Mouse (Mus musculus) MN1 (cell line): ENCODE results near the gene Mrps26.
"Not testable (repeated sequence)": the region's sequence is repeated elsewhere in the genome, so short reads cannot be mapped to it uniquely, and the experiment has no call there.

Source experiments
- DNase-seq: peaks from one replicate; pipeline ENCODE4 v3.0.0-alpha.2; 2016; ENCODE audit warnings: low spot score

The Mrps26 gene

DNA sequence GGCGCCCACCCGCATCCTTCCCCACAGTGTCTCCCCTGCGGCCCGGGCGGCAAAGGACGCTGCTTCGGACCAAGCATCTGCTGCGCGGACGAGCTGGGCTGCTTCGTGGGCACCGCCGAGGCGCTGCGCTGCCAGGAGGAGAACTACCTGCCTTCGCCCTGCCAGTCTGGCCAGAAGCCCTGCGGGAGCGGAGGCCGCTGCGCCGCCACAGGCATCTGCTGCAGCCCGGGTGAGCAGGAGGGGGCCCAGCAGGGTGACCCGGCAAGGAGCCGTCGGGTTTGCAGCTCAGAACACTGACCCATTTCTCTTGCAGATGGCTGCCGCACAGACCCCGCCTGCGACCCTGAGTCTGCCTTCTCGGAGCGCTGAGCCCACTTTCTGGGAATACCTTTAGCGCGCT, 13.0 kb downstream of the Mrps26 start:
- DNase-seq = not testable (repeated sequence)

DNA sequence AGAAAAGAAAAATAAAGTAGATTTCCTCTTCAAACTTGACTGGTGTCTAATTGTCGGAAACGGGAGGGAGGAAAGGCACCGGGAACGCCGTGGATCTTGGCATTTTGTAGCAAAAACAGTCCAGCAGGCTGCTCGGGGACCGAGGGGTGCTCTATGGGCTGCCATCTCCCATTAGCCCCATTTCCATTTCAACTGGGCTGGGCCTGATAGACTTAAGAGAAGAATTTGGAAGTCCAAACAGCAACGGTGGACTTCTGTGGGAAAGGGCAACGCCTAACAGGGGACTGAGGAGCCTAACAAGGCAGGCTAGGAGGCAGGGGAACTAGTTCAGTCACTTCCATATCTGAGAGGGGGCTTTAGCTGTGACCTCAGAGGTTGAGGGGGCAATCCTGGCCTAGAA, 13.5 kb downstream of the Mrps26 start:
- DNase-seq = no peak

DNA sequence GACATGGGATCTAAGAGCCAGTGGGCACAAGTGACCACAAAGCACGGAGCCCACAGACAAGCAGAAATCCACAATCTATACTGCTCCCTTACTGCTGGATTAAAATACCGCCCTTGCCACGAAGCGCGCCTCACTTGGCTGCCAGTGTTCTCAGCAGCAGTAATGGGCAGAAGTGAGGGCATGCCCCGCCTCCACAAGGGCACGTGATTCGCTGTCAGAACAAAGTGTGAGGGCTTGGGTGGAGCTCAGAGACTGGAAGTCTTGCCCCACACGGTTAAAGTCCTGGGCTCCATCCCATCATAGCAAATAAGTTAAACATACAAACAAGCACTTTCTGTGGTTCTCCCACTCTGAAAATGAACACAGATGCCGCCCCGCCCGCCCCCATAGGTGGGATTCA, 14.1 kb downstream of the Mrps26 start:
- no peak for DNase-seq

DNA sequence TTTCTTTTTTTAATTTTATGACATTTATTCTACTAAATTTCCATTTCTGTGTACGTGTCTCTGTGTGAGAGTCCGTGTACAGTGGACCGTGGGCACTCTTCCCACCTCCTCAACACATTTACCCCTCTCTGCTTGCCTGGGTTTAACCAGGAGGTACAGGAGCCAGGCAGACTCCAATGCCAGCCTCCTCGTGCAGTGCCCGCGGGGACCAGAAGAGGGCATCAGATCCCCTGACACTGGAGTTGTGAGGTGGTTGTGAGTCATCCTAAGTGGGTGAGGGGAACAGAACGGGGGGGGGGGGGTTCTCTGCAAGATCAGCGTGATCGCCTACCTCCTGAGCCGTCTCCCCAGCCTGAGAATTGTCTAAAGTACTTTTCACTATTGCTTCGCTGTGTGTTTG, 14.6 kb downstream of the Mrps26 start:
- no peak for DNase-seq

DNA sequence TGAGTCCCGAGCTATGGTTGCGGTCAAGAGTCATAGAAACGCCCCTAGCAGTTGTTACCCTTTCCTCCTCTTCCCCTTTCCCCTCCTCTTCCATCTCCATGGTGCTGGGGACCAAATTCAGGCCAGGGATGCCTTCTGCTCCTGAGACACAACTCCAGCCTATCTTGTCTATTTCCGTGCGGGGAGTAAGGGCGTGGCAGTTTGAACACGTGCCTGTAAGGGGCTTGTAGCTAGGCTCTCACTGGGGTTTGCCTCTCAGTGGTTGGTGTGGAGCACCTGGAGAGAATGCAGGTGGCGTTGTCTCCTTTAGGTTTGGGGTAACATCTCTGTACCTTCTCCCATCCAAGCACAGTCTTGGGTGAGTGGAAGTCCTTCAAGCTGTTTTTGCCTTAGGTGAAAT, 16.2 kb downstream of the Mrps26 start:
- no peak for DNase-seq

DNA sequence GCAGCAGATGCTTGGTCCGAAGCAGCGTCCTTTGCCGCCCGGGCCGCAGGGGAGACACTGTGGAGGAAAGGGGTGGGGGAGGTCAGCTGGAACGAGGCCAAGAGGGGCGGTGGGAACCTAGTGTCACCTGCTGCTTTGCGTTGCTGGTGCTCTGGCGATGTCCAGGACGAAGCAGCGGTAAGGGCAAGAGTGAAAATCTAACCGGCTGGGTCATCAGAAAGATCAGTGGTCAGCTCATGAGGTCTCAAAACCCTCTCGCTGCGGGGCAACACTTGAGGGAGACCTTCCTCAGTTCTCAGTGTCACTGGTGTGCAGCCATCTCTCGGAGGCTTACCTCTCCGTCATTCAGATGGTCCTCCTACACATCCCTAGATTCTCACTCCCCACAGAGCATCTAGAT, 17.7 kb downstream of the Mrps26 start:
- DNase-seq = no peak

DNA sequence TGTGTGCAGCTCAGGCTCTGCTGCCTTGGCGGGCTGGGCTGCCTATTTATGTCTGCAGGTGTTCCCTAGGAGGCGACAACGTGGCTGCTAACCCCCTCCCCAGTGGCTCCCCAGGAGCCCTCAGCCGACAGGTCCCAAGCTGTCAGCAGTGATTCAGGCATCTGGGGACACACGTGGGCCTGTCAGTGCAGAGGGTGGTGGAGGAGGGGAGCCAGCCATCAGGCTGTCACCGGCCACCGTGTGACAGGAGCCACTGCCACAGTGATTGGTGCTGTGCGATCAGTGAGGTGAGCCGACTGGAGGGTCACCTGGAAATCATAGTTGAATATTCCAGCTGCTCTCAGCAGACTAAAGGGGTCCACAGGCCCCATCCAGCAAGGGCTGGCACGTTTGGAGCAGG, 19.0 kb downstream of the Mrps26 start, which contains the start of gene Avp:
Gene Avp (minus strand): TSS at position 3 of the 400 bp plus-strand sequence.
- DNase-seq = no peak

DNA sequence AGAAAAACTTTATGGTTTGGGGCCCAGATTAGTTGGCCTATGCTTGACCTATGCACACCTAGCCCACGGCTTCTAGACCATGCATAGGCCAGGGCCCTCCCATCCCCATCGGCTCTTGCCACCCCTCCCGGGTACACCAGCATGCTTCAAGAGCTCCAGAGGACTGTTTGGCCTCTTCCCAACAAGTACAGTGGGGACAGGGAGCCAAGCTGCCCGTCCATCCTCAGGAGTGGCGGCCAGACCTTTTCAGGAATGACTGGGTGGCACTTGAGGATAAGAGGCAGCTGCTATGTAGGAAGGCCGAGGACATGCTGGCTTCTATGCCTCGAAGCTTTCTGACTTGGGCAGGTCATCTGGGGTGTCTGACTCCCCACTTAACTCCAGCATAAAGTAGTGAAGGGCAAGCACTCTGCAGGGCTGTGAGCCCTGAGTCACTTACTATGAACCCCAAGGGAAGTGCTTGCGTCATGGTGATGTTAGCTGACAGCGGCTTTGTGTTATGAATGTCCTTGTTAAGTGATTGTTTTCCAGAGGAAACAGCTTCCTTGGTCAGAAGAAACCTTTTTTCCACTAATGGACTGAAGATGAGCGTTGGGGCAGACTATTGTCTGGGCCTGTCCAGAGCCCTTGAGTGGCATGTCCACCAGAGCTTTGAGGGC, 20.5 kb downstream of the Mrps26 start:
- no peak for DNase-seq

DNA sequence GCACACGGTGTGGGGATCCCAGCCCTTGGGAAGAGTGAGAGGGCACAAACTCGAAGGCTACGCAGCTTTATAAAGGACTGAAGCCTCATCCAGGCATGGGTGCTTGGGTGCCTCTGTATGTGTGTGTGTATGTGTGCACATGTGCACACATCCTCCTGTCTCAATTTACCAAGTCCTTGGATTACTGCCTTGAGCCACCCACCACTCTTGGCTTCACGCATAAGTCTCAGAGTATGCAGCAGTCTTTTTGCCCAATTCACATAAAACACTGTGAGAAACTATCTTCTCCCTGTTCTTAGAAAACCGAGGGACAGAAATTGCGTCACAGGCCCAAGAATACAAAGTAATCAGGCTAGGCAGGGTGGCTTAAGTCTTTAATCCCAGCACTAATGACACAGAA, 22.5 kb downstream of the Mrps26 start:
- no peak for DNase-seq

DNA sequence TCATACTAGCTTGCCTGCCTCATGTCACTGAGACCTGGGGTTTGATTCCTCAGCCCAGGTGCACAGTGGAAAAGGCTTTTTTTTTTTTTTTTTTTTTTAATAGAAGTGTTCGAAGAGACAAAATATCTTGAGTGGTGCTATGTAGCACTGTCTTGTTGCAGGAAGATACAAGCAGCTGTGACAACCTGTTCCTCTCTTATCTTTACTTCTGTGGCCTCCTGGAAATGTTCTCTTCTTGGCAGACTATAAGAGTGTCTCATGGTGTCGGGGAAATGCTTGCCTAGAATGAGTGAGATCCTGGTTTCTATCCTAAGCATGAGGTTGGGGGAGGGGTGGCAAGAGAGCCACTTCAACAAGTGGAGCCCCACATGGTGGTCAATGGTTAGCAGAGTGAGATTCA, 24.8 kb downstream of the Mrps26 start:
- DNase-seq = no peak

DNA sequence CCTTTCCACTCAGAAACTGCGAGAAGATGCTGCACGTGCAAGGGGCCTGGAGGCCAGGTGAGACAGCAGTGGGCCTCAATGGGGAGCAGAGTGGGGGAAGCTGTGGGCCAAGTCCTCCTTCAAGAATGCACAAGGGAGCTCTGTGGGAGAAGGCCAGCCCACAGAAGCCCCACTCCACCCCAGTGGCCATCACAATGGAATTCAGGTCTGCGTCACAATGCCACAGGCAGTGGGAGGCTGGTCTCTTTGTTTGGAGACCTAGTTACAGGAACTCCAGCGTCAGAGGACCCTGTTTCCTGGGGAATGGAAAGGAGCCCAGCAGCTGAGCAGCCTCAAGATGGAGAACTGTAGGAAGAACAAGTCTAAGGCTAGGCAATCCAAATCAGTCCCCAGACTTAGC, 25.6 kb downstream of the Mrps26 start:
- no peak for DNase-seq

DNA sequence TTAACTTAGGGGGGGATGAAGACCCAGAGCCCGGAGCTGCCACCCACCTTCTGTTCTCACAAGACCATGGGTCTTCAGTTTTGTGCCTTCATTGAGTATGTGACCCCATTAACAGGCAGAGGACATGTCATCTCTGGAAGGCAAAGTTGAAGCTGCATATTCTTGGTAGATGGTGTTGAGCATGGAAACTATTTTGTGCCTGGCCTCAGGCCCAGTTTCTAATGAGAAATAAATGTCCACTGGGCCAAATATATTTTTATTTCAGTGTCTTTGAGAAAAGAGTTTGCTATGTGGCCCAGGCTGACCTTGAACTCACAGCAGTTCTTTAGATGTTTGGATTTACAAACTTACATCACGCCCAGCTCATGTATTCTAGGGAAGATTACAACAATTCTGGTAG, 26.2 kb downstream of the Mrps26 start:
- DNase-seq = no peak

DNA sequence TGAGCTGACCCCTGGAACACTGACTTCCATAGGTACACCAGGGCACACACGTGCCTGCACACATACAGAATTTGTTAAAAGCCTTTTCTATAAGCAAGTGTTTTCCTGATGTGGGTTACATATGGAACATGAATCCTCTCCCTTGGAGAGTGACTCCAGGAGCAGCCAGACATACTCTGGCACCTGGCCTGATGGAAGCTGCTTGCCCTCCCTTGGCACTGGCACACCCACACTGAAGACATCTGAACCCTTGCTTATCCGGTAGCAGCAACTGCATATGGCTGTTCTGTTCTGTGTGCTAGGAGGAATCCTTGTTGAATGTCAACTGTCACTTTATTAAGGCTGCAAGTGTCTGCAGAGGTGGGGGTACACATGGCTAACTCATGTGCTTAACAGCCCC, 27.5 kb downstream of the Mrps26 start:
- no peak for DNase-seq

DNA sequence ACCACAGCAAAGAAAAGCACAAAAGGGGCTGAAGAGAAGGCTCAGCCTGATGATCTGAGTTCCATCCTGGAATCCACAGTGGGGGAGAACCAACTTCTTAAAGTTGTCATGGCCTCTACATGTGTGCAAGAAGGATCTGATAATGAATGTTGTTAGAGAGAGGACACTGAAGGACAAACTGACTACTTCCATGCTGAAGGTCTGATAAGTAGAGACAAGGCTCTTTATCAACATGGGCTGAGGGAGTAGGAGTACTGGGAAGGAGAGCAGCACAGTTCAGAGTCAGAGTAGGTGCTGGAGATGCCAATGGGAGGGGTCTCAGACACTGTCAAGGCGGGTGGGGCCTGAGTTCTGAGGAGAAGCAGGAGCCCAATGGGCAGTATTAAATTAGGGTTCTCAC, 32.1 kb downstream of the Mrps26 start:
- DNase-seq = no peak

DNA sequence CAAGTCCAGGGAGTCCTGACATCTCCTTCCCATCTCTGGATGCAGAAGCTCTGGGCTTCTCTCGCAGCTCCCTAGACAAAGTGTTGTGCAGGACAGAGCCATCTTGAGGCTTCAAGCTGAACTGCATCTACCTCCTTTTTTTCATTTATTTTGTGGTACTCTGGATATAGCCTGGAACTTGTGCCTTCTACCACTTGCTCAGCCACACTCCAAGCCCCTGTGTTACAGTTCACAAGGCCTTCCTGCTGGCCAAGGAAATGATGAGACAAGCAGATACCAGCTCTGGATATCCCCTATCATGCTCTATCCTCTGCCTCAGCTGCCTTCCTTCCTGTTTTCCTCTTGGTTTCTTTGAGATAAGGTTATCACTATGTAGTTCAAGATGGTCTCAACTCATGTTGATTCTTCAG, 34.1 kb downstream of the Mrps26 start:
- peak; percentile 52 for DNase-seq

DNA sequence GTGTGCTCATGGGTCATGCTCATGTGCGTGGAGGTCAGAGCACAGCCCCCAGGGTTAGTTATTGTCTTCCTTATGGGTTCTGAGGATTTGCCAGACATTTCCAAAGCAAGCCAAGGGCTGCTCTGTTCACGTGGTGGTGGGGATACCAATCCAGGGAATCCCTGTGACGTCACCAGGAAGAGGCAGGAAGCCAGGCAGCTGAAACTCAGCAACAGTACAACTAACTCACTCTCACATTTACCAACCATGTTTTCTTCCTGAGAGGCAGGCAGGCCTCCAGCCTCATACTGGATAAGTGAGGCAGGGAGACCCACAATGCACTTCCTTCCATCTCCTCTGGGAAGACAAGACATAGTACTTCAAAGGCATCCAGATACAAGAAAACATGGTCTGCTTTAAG, 34.9 kb downstream of the Mrps26 start:
- no peak for DNase-seq

DNA sequence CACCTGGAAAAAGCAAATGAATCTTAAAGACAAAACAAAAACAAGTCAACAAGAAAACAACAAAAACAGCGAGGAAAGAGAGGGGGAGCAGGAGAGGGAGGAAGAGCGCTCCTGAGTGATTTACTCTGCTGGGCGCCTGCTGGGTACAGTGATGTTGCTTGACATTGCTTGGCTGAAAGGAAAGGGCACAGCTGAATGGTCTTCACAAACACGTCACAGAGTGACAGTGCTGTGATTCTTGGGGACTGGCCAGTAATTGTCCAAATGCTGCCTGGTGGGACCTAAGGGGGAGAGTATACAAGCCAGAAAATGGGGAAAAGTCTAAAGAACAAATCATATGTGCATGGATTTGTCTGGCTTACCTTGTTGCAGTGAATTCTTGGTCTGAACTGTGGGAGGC, 38.7 kb downstream of the Mrps26 start:
- no peak for DNase-seq

DNA sequence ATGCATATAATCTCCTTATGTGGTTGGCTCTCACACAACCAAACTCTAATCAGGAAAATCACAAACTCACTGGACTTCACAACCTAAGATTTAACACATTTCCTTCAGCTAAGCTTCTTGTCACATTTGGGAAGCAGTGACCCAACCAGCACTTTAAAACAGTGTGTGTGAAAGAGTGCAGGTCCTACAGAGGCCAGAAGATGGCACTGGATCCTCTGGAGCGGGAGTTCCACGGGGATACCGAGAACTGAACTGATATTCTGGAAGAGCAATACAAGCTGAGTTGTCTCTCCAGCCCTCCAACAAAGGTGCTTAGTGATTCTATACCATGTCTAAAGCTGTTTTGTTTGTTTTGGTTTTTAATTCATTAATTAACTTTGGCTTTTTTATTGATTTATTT, 49.5 kb downstream of the Mrps26 start:
- DNase-seq = no peak
